Mouse (Mus musculus): ENCODE measurements around the gene Cdk1.

DNA sequence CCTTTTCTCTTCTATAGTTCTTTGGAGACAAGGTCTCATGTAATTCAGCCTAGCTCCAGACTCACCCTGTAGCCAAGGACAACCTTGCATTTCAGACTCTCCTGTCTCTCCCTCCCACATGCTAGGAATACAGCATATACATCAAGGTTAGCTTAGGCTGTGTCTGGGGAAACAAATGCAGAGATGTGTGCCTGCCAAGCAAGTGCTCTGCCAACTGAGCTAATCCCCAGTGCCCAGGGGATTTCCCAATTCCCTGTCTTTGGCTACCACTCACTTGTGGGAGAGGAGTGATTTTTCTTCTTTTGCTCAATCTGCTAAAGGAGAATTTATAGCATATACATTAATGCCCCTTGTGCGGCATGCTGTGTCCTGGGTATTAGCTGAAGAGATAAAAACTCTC lies 30.4 kb upstream of the Cdk1 start:
- no peak for TF ChIP-seq POLR2A (IDR thresholded peaks at IDR 0.05; ENCODE audit: low read depth, low read length)
- TF ChIP-seq CTCF (IDR thresholded peaks at IDR 0.05; ENCODE audit: extremely low read depth, insufficient read depth, insufficient read length, insufficient replicate concordance): no peak
